Mouse (Mus musculus) hindbrain, embryonic 15.5 days (tissue): ENCODE data around the gene Cab39l. TPM values are rescaled to one million over a fixed set of nuclear protein-coding genes. Genes with fewer than 3 reads are reported as not detected.
A peak's percentile ranks its signal among the peaks of the same experiment; 100 is the strongest.

Source experiments
- ATAC-seq: fragments of 200-750 bp; cut with Nextera tagmentation; 2 replicates; pipeline ENCODE4 v1.8.0; 2017; ENCODE audit warnings: low read depth, moderate number of reproducible peaks, moderate TSS enrichment; ENCODE audit not compliant: low FRiP score
- H3K27ac ChIP-seq: fragments of 300-500 bp; sonication (generic); replicated peaks from 2 replicates; pipeline ENCODE4 v1.5.1; 2015; ENCODE audit warnings: mild to moderate bottlenecking, inconsistent platforms
- H3K27me3 ChIP-seq: fragments of 300-500 bp; sonication (generic); 2 replicates; pipeline ENCODE4 v1.6.1; 2015; ENCODE audit warnings: control low read depth, inconsistent platforms
- H3K36me3 ChIP-seq: fragments of 300-500 bp; sonication (generic); 2 replicates; pipeline ENCODE4 v1.6.1; 2015; ENCODE audit warnings: control low read depth, inconsistent platforms
- H3K4me1 ChIP-seq: fragments of 300-500 bp; sonication (generic); replicated peaks from 2 replicates; pipeline ENCODE4 v1.6.1; 2015; ENCODE audit warnings: control low read depth, inconsistent platforms
- H3K4me2 ChIP-seq: fragments of 300-500 bp; sonication (generic); 2 replicates; pipeline ENCODE4 v1.6.1; 2015; ENCODE audit warnings: moderate library complexity, mild to moderate bottlenecking, inconsistent platforms
- H3K4me3 ChIP-seq: fragments of 300-500 bp; sonication (generic); 2 replicates; pipeline ENCODE4 v1.5.1; 2015; ENCODE audit warnings: mild to moderate bottlenecking, inconsistent platforms
- H3K9ac ChIP-seq: fragments of 300-500 bp; sonication (generic); 2 replicates; pipeline ENCODE4 v1.6.1; 2015; ENCODE audit warnings: inconsistent platforms
- H3K9me3 ChIP-seq: fragments of 300-500 bp; sonication (generic); 2 replicates; pipeline ENCODE4 v1.6.1; 2016; ENCODE audit warnings: control low read depth, inconsistent platforms
- WGBS: fragments of 180-500 bp; shearing (Covaris S2); methylation state at CpG from one replicate; pipeline ENCODE4 v1.1.7; 2015; 5-methylcytosine and 5-hydroxymethylcytosine counted together
- polyA plus RNA-seq: library from polyadenylated mRNA; unstranded; fragments of >200 nt; fragmentation: Nextera tagmentation; extraction: Ambion mirVana; gene quantifications from 2 replicates; pipeline ENCODE4 v1.2.1, GENCODE M21; 2015

Cab39l gene
- polyA plus RNA-seq, 1 experiment from 2014 or later: 28.5 TPM

GRCm38 (mm10) chr14:59525843-59526242, 85.1 kb downstream of the Cab39l start:
- no peaks in the 10 kb centered on the region for H3K27me3 ChIP-seq
- H3K4me2 ChIP-seq: no peak overlapping the region
- H3K9ac ChIP-seq: no peak overlapping the region
- H3K9me3 ChIP-seq: no peaks in the 10 kb centered on the region
- 93% methylated on average over 5 of the region's 5 CpGs for WGBS
- no peak overlapping the region for H3K4me3 ChIP-seq
- no peaks in the 10 kb centered on the region for H3K36me3 ChIP-seq
- H3K4me1 ChIP-seq: no peaks in the 10 kb centered on the region
- ATAC-seq: no peak
- H3K27ac ChIP-seq: no peak overlapping the region

GRCm38 (mm10) chr14:59530801-59531200, 90.0 kb downstream of the Cab39l start:
- Histone ChIP-seq H3K4me2 (no peak overlapping the region), H3K27me3 (no peaks in the 10 kb centered on the region), H3K4me1 (no peaks in the 10 kb centered on the region), H3K27ac (no peak overlapping the region), H3K9ac (no peak overlapping the region), H3K36me3 (no peaks in the 10 kb centered on the region), H3K4me3 (no peak overlapping the region), H3K9me3 (no peaks in the 10 kb centered on the region)
- 64% methylated on average over 1 of the region's 1 CpGs for WGBS
- ATAC-seq: no peak

GRCm38 (mm10) chr14:59532986-59533385, 92.2 kb downstream of the Cab39l start:
- Histone ChIP-seq H3K9ac (no peak overlapping the region), H3K9me3 (no peaks in the 10 kb centered on the region), H3K27me3 (no peaks in the 10 kb centered on the region), H3K27ac (no peak overlapping the region), H3K4me3 (no peak overlapping the region), H3K36me3 (no peaks in the 10 kb centered on the region), H3K4me1 (no peaks in the 10 kb centered on the region), H3K4me2 (no peak overlapping the region)
- 84% methylated on average over 1 of the region's 1 CpGs for WGBS
- no peak for ATAC-seq

- no peak for ATAC-seq
- H3K9ac ChIP-seq: no peak overlapping the region
- no peak overlapping the region for H3K4me3 ChIP-seq
- no peak overlapping the region for H3K4me2 ChIP-seq
- H3K9me3 ChIP-seq: no peaks in the 10 kb centered on the region
- H3K4me1 ChIP-seq: no peaks in the 10 kb centered on the region
- no peaks in the 10 kb centered on the region for H3K36me3 ChIP-seq
- H3K27ac ChIP-seq: no peak overlapping the region
- H3K27me3 ChIP-seq: no peaks in the 10 kb centered on the region
Measured at GRCm38 (mm10) chr14:59533908-59534307, 93.1 kb downstream of the Cab39l start.

GRCm38 (mm10) chr14:59537829-59538432, 97.2 kb downstream of the Cab39l start:
- WGBS: 92% methylated on average over 4 of the region's 4 CpGs
- Histone ChIP-seq H3K4me2 (no peak overlapping the region), H3K9ac (no peak overlapping the region), H3K27me3 (no peaks in the 10 kb centered on the region), H3K36me3 (no peaks in the 10 kb centered on the region), H3K4me1 (no peaks in the 10 kb centered on the region), H3K4me3 (no peak overlapping the region), H3K27ac (no peak overlapping the region), H3K9me3 (no peaks in the 10 kb centered on the region)
- no peak for ATAC-seq

- H3K4me1 ChIP-seq: no peaks in the 10 kb centered on the region
- H3K36me3 ChIP-seq: no peaks in the 10 kb centered on the region
- ATAC-seq: no peak
- no peak overlapping the region for H3K9ac ChIP-seq
- no peak overlapping the region for H3K27ac ChIP-seq
- WGBS: 91% methylated on average over 2 of the region's 2 CpGs
- H3K4me3 ChIP-seq: no peak overlapping the region
- H3K4me2 ChIP-seq: no peak overlapping the region
- H3K27me3 ChIP-seq: no peaks in the 10 kb centered on the region
- H3K9me3 ChIP-seq: no peaks in the 10 kb centered on the region
Measured at GRCm38 (mm10) chr14:59540230-59540629, 99.5 kb downstream of the Cab39l start.

GRCm38 (mm10) chr14:59540761-59541160, 100.0 kb downstream of the Cab39l start:
- H3K27me3 ChIP-seq: no peaks in the 10 kb centered on the region
- H3K36me3 ChIP-seq: no peaks in the 10 kb centered on the region
- no peak for ATAC-seq
- H3K9me3 ChIP-seq: no peaks in the 10 kb centered on the region
- 81% methylated on average over 6 of the region's 6 CpGs for WGBS
- no peak overlapping the region for H3K4me2 ChIP-seq
- H3K27ac ChIP-seq: no peak overlapping the region
- no peak overlapping the region for H3K4me3 ChIP-seq
- H3K9ac ChIP-seq: no peak overlapping the region
- H3K4me1 ChIP-seq: no peaks in the 10 kb centered on the region

GRCm38 (mm10) chr14:59543158-59543826, 102.5 kb downstream of the Cab39l start:
- ATAC-seq: no peak
- Histone ChIP-seq H3K9me3 (no peaks in the 10 kb centered on the region), H3K36me3 (no peaks in the 10 kb centered on the region), H3K27me3 (no peaks in the 10 kb centered on the region), H3K4me3 (no peak overlapping the region), H3K4me2 (no peak overlapping the region), H3K9ac (no peak overlapping the region), H3K27ac (no peak overlapping the region), H3K4me1 (no peaks in the 10 kb centered on the region)
- WGBS: 91% methylated on average over 3 of the region's 3 CpGs

- Histone ChIP-seq H3K4me3 (no peak overlapping the region), H3K4me1 (no peaks in the 10 kb centered on the region), H3K27ac (no peak overlapping the region), H3K4me2 (no peak overlapping the region), H3K9me3 (no peaks in the 10 kb centered on the region), H3K36me3 (no peaks in the 10 kb centered on the region), H3K9ac (no peak overlapping the region), H3K27me3 (no peaks in the 10 kb centered on the region)
- no peak for ATAC-seq
- WGBS: 54% methylated on average over 5 of the region's 5 CpGs
Measured at GRCm38 (mm10) chr14:59543956-59544355, 103.2 kb downstream of the Cab39l start.

GRCm38 (mm10) chr14:59546162-59546880, 105.5 kb downstream of the Cab39l start:
- Histone ChIP-seq H3K4me3 (no peak overlapping the region), H3K36me3 (no peaks in the 10 kb centered on the region), H3K27ac (no peak overlapping the region), H3K4me1 (no peaks in the 10 kb centered on the region), H3K4me2 (no peak overlapping the region), H3K9me3 (no peaks in the 10 kb centered on the region), H3K9ac (no peak overlapping the region), H3K27me3 (no peaks in the 10 kb centered on the region)
- no peak for ATAC-seq
- 86% methylated on average over 7 of the region's 7 CpGs for WGBS

- 47% methylated on average over 5 of the region's 5 CpGs for WGBS
- Histone ChIP-seq H3K9me3 (no peaks in the 10 kb centered on the region), H3K36me3 (no peaks in the 10 kb centered on the region), H3K4me2 (no peak overlapping the region), H3K27ac (no peak overlapping the region), H3K9ac (no peak overlapping the region), H3K27me3 (no peaks in the 10 kb centered on the region), H3K4me3 (no peak overlapping the region), H3K4me1 (no peaks in the 10 kb centered on the region)
- no peak for ATAC-seq
Measured at GRCm38 (mm10) chr14:59547530-59547929, 106.8 kb downstream of the Cab39l start.

- no peak overlapping the region for H3K4me2 ChIP-seq
Measured at GRCm38 (mm10) chr14:59548532-59548931, 107.8 kb downstream of the Cab39l start.

More at GRCm38 (mm10) chr14:59548532-59548931, 107.8 kb downstream of the Cab39l start:
- no peak overlapping the region for H3K27ac ChIP-seq
- H3K27me3 ChIP-seq: no peaks in the 10 kb centered on the region
- no peaks in the 10 kb centered on the region for H3K36me3 ChIP-seq
- peak; percentile 59; the same call in 1 of the 2 replicates for ATAC-seq
- no peaks in the 10 kb centered on the region for H3K9me3 ChIP-seq
- no peak overlapping the region for H3K9ac ChIP-seq
- no peak overlapping the region for H3K4me3 ChIP-seq
- H3K4me1 ChIP-seq: no peaks in the 10 kb centered on the region
- 50% methylated on average over 2 of the region's 2 CpGs for WGBS
